Mouse (Mus musculus): ENCODE measurements around the gene Stard7. TPM values are rescaled to one million over a fixed set of nuclear protein-coding genes. Genes with fewer than 3 reads are reported as not detected.
"Not testable (repeated sequence)": the region's sequence is repeated elsewhere in the genome, so short reads cannot be mapped to it uniquely, and the experiment has no call there.

Stard7 gene
- polyA plus RNA-seq, 1 experiment: 44.7 TPM

GRCm38 (mm10) chr2:127251880-127252527 is 18.0 kb upstream of the Stard7 start:
- no peak for TF ChIP-seq POLR2A (IDR thresholded peaks at IDR 0.05; ENCODE audit: low read depth, low read length)
- no peak for TF ChIP-seq CTCF (IDR thresholded peaks at IDR 0.05; ENCODE audit: borderline replicate concordance, insufficient read depth, low read length)
- H3K4me3 ChIP-seq (ENCODE audit: insufficient read depth, low read length): no peak overlapping the region
- H3K4me1 ChIP-seq (ENCODE audit: control insufficient read depth, insufficient read depth, low read length): peaks cover 16% of the 10 kb centered on the region
- H3K27ac ChIP-seq (ENCODE audit: insufficient read depth, low read length): no peak overlapping the region

DNA sequence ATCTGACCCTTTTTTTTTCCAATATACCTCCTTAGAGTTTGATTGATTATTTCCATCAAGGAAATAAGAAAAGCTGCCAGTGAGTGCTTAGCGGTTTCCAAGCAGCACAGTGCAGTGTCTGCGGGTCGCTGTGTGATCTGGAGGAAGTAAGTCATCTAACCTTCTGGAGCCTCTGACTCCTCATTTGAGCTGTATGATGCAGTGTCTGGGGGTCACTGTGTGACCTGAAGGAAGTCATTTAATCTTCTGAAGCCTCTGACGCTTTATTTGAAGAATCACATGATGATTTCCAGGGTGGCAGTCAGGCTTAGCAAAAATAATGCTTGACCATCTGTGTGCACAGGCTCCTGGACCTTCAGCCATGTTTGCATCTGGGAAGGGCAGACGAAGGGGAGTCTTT is 17.2 kb upstream of the Stard7 start:
- H3K27ac ChIP-seq (ENCODE audit: insufficient read depth, low read length): no peak overlapping the region
- H3K4me3 ChIP-seq (ENCODE audit: insufficient read depth, low read length): no peak overlapping the region
- H3K4me1 ChIP-seq (ENCODE audit: control insufficient read depth, insufficient read depth, low read length): peaks cover 16% of the 10 kb centered on the region
- TF ChIP-seq CTCF (IDR thresholded peaks at IDR 0.05; ENCODE audit: borderline replicate concordance, insufficient read depth, low read length) (no peak), POLR2A (IDR thresholded peaks at IDR 0.05; ENCODE audit: low read depth, low read length) (no peak)

- Histone ChIP-seq H3K27ac (ENCODE audit: insufficient read depth, low read length) (peak overlapping the region; percentile 63; the same call in 1 of the 2 replicates), H3K4me3 (ENCODE audit: insufficient read depth, low read length) (no peak overlapping the region), H3K4me1 (ENCODE audit: control insufficient read depth, insufficient read depth, low read length) (peaks cover 16% of the 10 kb centered on the region)
- TF ChIP-seq POLR2A (IDR thresholded peaks at IDR 0.05; ENCODE audit: low read depth, low read length) (no peak), CTCF (IDR thresholded peaks at IDR 0.05; ENCODE audit: borderline replicate concordance, insufficient read depth, low read length) (no peak)
Observed at GRCm38 (mm10) chr2:127254604-127255134, 15.3 kb upstream of the Stard7 start.

DNA sequence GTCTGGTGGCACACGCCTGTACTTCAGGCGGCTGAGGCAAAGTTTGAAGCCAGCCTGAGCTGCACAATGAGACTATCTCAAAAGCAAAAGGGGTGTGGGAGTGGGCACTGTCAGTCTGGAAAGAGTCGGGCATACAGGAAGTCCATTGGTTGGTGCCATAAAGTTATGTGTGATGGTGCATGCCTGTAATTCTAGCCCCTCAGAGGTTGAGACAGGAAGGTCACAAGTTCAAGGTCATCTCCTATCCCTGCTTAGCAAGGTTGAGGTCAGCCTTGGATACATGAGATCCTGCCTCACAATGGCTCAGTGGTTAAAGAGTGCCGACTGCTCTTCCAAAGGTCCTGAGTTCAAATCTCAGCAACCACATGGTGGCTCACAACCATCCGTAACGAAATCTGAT is 14.7 kb upstream of the Stard7 start:
- TF ChIP-seq CTCF (IDR thresholded peaks at IDR 0.05; ENCODE audit: borderline replicate concordance, insufficient read depth, low read length) (no peak), POLR2A (IDR thresholded peaks at IDR 0.05; ENCODE audit: low read depth, low read length) (no peak)
- Histone ChIP-seq H3K27ac (ENCODE audit: insufficient read depth, low read length) (peak overlapping the region; percentile 63; the same call in 1 of the 2 replicates), H3K4me1 (ENCODE audit: control insufficient read depth, insufficient read depth, low read length) (peaks cover 16% of the 10 kb centered on the region), H3K4me3 (ENCODE audit: insufficient read depth, low read length) (no peak overlapping the region)

DNA sequence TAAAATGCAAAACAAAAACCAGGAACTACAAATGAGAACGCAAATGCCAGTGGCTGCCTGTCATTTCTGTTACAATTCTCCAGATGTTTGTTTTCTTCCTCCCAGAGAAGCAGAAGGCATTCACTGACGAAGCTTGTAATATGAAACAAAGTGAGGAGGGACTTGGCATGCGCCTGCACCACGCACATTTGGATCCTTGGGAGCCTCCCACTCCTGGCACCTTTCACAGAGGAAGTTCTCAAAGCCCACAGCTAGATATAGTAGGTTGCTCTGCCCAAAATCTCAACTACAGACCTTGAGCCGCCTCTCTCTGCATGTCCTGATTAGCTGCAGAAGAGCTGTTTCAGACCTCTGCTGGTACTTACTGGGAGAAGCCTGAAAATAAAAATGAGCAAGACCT is 10.7 kb upstream of the Stard7 start:
- H3K27ac ChIP-seq (ENCODE audit: insufficient read depth, low read length): no peak overlapping the region
- TF ChIP-seq CTCF (IDR thresholded peaks at IDR 0.05; ENCODE audit: borderline replicate concordance, insufficient read depth, low read length): no peak
- no peak for TF ChIP-seq POLR2A (IDR thresholded peaks at IDR 0.05; ENCODE audit: low read depth, low read length)
- H3K4me3 ChIP-seq (ENCODE audit: insufficient read depth, low read length): no peak overlapping the region
- peaks cover 3% of the 10 kb centered on the region; the same call in 1 of the 2 replicates for H3K4me1 ChIP-seq (ENCODE audit: control insufficient read depth, insufficient read depth, low read length)

DNA sequence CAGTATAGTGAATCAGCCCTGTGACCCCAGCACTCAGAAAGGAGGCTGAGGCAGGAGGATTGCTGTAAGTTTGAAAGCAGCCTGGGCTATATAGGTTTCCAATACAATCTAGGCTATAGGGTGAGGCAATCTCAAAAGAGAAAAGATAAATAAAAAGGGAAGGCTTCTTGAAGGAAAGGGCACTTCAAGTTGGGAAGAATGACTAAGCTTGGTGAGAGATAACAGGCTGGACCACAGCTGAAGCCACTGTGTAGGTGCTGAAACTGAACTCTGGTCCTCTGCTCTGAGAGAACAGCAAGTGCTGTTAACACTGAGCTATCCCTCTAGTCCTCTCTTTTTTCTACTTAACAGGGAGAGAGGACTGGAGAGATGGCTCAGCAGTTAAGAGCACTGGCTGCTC is 7.5 kb upstream of the Stard7 start:
- H3K4me3 ChIP-seq (ENCODE audit: insufficient read depth, low read length): no peak overlapping the region
- no peak overlapping the region for H3K27ac ChIP-seq (ENCODE audit: insufficient read depth, low read length)
- TF ChIP-seq POLR2A (IDR thresholded peaks at IDR 0.05; ENCODE audit: low read depth, low read length) (no peak), CTCF (IDR thresholded peaks at IDR 0.05; ENCODE audit: borderline replicate concordance, insufficient read depth, low read length) (no peak)
- H3K4me1 ChIP-seq (ENCODE audit: control insufficient read depth, insufficient read depth, low read length): no peaks in the 10 kb centered on the region

- Histone ChIP-seq H3K4me3 (ENCODE audit: insufficient read depth, low read length) (no peak overlapping the region), H3K27ac (ENCODE audit: insufficient read depth, low read length) (no peak overlapping the region), H3K4me1 (ENCODE audit: control insufficient read depth, insufficient read depth, low read length) (no peaks in the 10 kb centered on the region)
- TF ChIP-seq CTCF (IDR thresholded peaks at IDR 0.05; ENCODE audit: borderline replicate concordance, insufficient read depth, low read length) (no peak), POLR2A (IDR thresholded peaks at IDR 0.05; ENCODE audit: low read depth, low read length) (no peak)
Observed at GRCm38 (mm10) chr2:127267854-127268253, 2.2 kb upstream of the Stard7 start.

DNA sequence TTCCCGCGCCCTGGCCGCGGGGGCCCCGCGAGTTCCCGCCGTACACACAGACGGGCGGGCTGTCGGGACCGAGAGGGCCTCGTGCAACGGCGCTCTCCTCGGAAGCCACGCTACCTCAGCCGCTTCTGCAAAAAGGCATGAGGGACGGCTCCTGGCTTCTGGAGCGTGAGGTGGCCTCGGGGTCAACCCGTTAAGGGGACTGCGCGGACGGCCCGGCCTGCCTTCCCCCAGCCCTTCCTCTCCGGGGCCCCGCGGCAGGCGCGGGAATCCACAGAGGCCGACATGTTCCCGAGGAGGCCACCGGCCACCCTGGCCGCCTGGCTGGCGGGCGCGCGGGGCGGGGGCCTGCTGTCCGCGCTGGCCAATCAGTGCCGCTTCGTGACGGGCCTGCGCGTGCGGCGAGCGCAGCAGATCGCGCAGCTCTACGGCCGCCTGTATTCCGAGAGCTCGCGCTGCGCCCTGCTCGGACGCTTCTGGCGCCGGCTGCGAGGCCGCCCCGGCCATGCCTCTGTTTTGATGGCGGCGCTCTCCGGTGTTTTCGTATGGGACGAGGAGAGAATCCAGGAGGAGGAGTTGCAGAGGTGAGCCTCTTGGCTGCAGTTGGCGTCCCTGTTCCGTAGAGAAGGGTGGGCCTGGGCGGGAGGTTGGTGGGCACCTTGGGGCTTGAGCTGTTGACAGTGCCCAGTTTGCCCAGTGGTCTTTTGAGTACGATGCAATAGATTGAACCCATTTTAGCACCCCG is 453 bp downstream of the Stard7 start:
- Histone ChIP-seq H3K4me1 (ENCODE audit: control insufficient read depth, insufficient read depth, low read length) (no peaks in the 10 kb centered on the region), H3K27ac (ENCODE audit: insufficient read depth, low read length) (peak overlapping the region; percentile 63), H3K4me3 (ENCODE audit: insufficient read depth, low read length) (peak overlapping the region; percentile 98)
- TF ChIP-seq POLR2A (IDR thresholded peaks at IDR 0.05; ENCODE audit: low read depth, low read length) (peak; percentile 52), CTCF (IDR thresholded peaks at IDR 0.05; ENCODE audit: borderline replicate concordance, insufficient read depth, low read length) (no peak)

DNA sequence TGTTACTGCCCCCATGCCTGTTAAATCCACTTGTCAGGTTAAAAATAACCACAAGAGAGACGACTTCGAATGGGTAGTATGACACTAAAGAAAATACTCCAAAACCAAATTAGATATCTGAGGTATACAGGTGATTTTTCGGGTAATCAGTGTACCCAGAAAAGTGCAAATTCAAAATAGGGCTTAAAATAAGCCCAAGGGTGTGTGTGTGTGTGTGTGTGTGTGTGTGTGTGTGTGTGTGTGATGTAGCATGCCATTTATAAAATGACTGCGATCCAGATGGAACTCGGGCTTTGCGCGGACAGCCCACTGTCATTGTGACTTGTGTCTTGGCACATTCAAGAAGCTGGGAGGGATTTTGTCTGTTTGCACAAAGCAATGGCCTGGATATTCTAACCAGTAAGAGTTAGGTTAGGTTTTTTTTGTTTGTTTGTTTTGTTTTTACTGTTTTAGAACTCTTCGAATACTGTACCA is 1.1 kb downstream of the Stard7 start:
- no peak for TF ChIP-seq POLR2A (IDR thresholded peaks at IDR 0.05; ENCODE audit: low read depth, low read length)
- no peak for TF ChIP-seq CTCF (IDR thresholded peaks at IDR 0.05; ENCODE audit: borderline replicate concordance, insufficient read depth, low read length)
- H3K4me1 ChIP-seq (ENCODE audit: control insufficient read depth, insufficient read depth, low read length): no peaks in the 10 kb centered on the region
- H3K4me3 ChIP-seq (ENCODE audit: insufficient read depth, low read length): peak overlapping the region; percentile 98
- no peak overlapping the region for H3K27ac ChIP-seq (ENCODE audit: insufficient read depth, low read length)

GRCm38 (mm10) chr2:127272049-127272448 is 2.0 kb downstream of the Stard7 start:
- H3K4me3 ChIP-seq (ENCODE audit: insufficient read depth, low read length); H3K27ac ChIP-seq (ENCODE audit: insufficient read depth, low read length); H3K4me1 ChIP-seq (ENCODE audit: control insufficient read depth, insufficient read depth, low read length): not testable (repeated sequence)

Measured in embryonic fibroblast, embryonic 13.5 days (primary cell).